Mouse (Mus musculus): ENCODE measurements around the gene Dnajb4. TPM values are rescaled to one million over a fixed set of nuclear protein-coding genes. Genes with fewer than 3 reads are reported as not detected.
"Not testable (repeated sequence)": the region's sequence is repeated elsewhere in the genome, so short reads cannot be mapped to it uniquely, and the experiment has no call there.

Dnajb4 gene
- polyA plus RNA-seq, 1 experiment: 1.4 TPM

DNA sequence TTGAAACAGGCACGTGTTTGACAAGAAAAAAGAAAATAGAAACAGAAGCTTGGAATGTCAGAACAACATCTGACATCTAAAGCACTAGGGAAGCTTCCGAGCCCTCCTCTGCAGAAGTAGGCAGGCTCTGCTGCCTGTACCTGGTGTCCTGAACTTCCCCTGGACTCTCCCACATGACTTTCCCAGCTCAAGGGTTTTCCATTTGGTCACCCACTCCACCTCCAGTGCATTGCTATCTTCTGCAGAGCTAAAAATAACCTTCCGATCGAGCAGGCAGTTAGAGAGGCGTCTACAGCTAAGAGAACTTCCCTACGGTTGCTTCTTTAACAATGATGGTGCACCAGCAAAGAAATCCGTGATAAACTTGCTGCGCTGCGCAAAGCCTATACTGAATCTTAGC, 76.5 kb downstream of the Dnajb4 start:
- no peak overlapping the region for H3K4me3 ChIP-seq (ENCODE audit: low read depth, low read length)
- H3K4me1 ChIP-seq (ENCODE audit: control insufficient read depth, insufficient read depth, insufficient read length, low read length): peaks cover 6% of the 10 kb centered on the region; the same call in 1 of the 2 replicates
- no peak overlapping the region for H3K27ac ChIP-seq (ENCODE audit: insufficient read depth, low read depth, low read length)
- H3K27me3 ChIP-seq (ENCODE audit: control insufficient read depth, insufficient read depth, low read length): no peaks in the 10 kb centered on the region
- TF ChIP-seq CTCF (IDR thresholded peaks at IDR 0.05; ENCODE audit: extremely low read depth, insufficient read length, insufficient replicate concordance, low read depth, low read length): no peak
- no peak for TF ChIP-seq POLR2A (IDR thresholded peaks at IDR 0.05; ENCODE audit: low read depth, low read length)
- WGBS: 69% methylated on average over 9 of the region's 9 CpGs
- H3K36me3 ChIP-seq (ENCODE audit: control insufficient read depth, insufficient read depth, low read length): peaks cover 17% of the 10 kb centered on the region

DNA sequence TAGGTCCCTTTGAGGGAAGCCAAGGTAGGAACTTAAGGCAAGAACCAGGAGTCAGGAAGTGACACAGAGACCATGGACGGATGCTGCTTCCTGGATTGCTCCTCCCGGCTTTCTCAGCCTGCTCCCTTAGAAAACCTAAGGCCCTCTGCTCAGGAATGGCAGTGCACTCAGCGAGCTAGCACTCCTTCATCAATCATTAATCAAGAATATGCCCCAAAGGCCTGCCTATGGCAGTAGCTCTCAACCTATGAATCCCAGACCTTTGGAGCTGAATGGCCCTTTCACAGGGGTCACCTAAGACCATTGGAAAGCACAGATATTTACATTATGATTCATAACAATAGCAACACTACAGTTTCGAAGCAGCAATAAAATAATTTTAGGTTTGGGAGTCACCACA, 79.1 kb downstream of the Dnajb4 start:
- TF ChIP-seq CTCF (IDR thresholded peaks at IDR 0.05; ENCODE audit: extremely low read depth, insufficient read length, insufficient replicate concordance, low read depth, low read length) (no peak), POLR2A (IDR thresholded peaks at IDR 0.05; ENCODE audit: low read depth, low read length) (no peak; the same call in 1 of the 2 replicates)
- H3K4me1 ChIP-seq (ENCODE audit: control insufficient read depth, insufficient read depth, insufficient read length, low read length): peaks cover 6% of the 10 kb centered on the region; the same call in 1 of the 2 replicates
- 35% methylated on average over 4 of the region's 4 CpGs for WGBS
- H3K36me3 ChIP-seq (ENCODE audit: control insufficient read depth, insufficient read depth, low read length): peaks cover 32% of the 10 kb centered on the region
- H3K27me3 ChIP-seq (ENCODE audit: control insufficient read depth, insufficient read depth, low read length): no peaks in the 10 kb centered on the region
- no peak overlapping the region for H3K4me3 ChIP-seq (ENCODE audit: low read depth, low read length)
- H3K27ac ChIP-seq (ENCODE audit: insufficient read depth, low read depth, low read length): peak overlapping the region; percentile 64; the same call in 1 of the 2 replicates

DNA sequence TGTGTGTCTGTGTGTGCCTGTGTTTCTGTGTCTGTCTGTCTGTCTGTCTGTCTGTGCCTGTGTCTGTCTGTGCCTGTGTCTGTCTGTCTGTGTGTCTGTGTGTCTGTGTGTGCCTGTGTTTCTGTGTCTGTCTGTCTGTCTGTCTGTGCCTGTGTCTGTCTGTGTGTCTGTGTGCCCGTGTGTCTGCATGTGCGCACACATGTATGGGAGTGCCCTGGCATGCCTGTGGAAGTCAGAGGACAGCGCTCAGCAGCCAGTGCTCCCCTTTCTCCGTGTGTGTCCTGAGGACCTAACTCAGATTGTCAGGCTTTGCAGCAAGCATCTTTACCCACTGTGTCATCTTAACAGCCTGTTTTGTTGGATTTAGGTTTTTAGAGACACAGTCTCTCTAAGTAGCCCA, 80.7 kb downstream of the Dnajb4 start:
- H3K36me3 ChIP-seq (ENCODE audit: control insufficient read depth, insufficient read depth, low read length): peaks cover 32% of the 10 kb centered on the region
- not testable (repeated sequence) for H3K4me3 ChIP-seq (ENCODE audit: low read depth, low read length); H3K4me1 ChIP-seq (ENCODE audit: control insufficient read depth, insufficient read depth, insufficient read length, low read length); H3K27me3 ChIP-seq (ENCODE audit: control insufficient read depth, insufficient read depth, low read length); H3K27ac ChIP-seq (ENCODE audit: insufficient read depth, low read depth, low read length)
- WGBS: 92% methylated on average over 4 of the region's 4 CpGs

DNA sequence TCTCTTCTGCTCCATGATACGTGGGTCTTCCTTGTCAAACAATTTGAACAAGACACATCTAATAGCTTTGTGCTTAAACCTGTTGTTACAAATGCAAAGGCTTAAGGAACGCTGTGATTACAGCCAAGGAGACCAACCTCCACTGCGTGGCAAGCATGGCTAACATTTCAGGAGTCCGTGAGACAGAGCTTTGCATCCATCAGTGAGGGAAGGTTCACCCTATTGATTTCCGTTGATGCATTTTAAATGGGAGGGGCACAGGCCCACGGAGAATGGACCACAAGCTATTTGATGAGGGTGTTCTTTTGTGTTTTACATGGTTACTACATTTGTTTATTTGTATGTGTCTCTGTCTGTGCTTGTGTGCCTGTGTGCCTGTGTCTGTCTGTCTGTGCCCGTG, 81.5 kb downstream of the Dnajb4 start:
- TF ChIP-seq POLR2A (IDR thresholded peaks at IDR 0.05; ENCODE audit: low read depth, low read length) (no peak), CTCF (IDR thresholded peaks at IDR 0.05; ENCODE audit: extremely low read depth, insufficient read length, insufficient replicate concordance, low read depth, low read length) (no peak)
- WGBS: 86% methylated on average over 7 of the region's 7 CpGs
- Histone ChIP-seq H3K4me1 (ENCODE audit: control insufficient read depth, insufficient read depth, insufficient read length, low read length) (peaks cover 5% of the 10 kb centered on the region; the same call in 1 of the 2 replicates), H3K27ac (ENCODE audit: insufficient read depth, low read depth, low read length) (no peak overlapping the region), H3K27me3 (ENCODE audit: control insufficient read depth, insufficient read depth, low read length) (no peaks in the 10 kb centered on the region), H3K36me3 (ENCODE audit: control insufficient read depth, insufficient read depth, low read length) (peaks cover 33% of the 10 kb centered on the region), H3K4me3 (ENCODE audit: low read depth, low read length) (no peak overlapping the region)

Other genes starting within 250 kb of the Dnajb4 start
- 52.0 and 121 TPM in 2 replicates for gene Gipc2, start 44.1 kb downstream of the Dnajb4 start, polyA plus RNA-seq (2012; rRNA removed)
- 9.3 and 18.4 TPM in 2 replicates for gene Fubp1, start 120 bp upstream of the Dnajb4 start, polyA plus RNA-seq (2012; rRNA removed)
- 0.05 TPM in 1 of 2 replicates, not detected in the other for gene Nexn, start 56.0 kb upstream of the Dnajb4 start, polyA plus RNA-seq (2012; rRNA removed)
- 2.9 and 6.7 TPM in 2 replicates for gene Miga1, start 130.1 kb upstream of the Dnajb4 start, polyA plus RNA-seq (2012; rRNA removed)
- gene Usp33, start 136.2 kb upstream of the Dnajb4 start, polyA plus RNA-seq (2012; rRNA removed): 6.5 and 12.4 TPM in 2 replicates
- gene Zzz3, start 185.2 kb upstream of the Dnajb4 start, polyA plus RNA-seq (2012; rRNA removed): 8.3 and 13.3 TPM in 2 replicates